Mouse (Mus musculus) heart, postnatal 0 days (tissue): ENCODE measurements around the gene Arhgap28. TPM values are rescaled to one million over a fixed set of nuclear protein-coding genes. Genes with fewer than 3 reads are reported as not detected.

ENCODE experiments used
- ATAC-seq: fragments of 200-750 bp; cut with Nextera tagmentation; 2 replicates; pipeline ENCODE4 v1.8.0; 2017; ENCODE audit warnings: low read depth, moderate number of reproducible peaks, moderate library complexity; ENCODE audit not compliant: insufficient read depth
- DNase-seq: peaks from one replicate; pipeline ENCODE4 v3.0.0-alpha.2; 2016; ENCODE audit warnings: low spot score
- H3K27ac ChIP-seq: fragments of 300-500 bp; sonication (generic); 2 replicates; pipeline ENCODE4 v1.5.1; 2014; ENCODE audit warnings: low read depth, mild to moderate bottlenecking
- H3K27me3 ChIP-seq: fragments of 300-500 bp; sonication (generic); 2 replicates; pipeline ENCODE4 v1.6.1; 2014; ENCODE audit warnings: low read length, mixed read lengths; ENCODE audit not compliant: control insufficient read depth, insufficient read depth
- H3K36me3 ChIP-seq: fragments of 300-500 bp; sonication (generic); replicated peaks from 2 replicates; pipeline ENCODE4 v1.6.1; 2014; ENCODE audit warnings: low read length, mixed read lengths; ENCODE audit not compliant: control insufficient read depth, insufficient read depth
- H3K4me1 ChIP-seq: fragments of 300-500 bp; sonication (generic); 2 replicates; pipeline ENCODE4 v1.6.1; 2014; ENCODE audit warnings: antibody characterized with exemption; ENCODE audit not compliant: control insufficient read depth, insufficient read depth
- H3K4me2 ChIP-seq: fragments of 300-500 bp; sonication (generic); 2 replicates; pipeline ENCODE4 v1.6.1; 2014; ENCODE audit warnings: low read depth, mild to moderate bottlenecking, low read length, moderate library complexity
- H3K4me3 ChIP-seq: fragments of 300-500 bp; sonication (generic); 2 replicates; pipeline ENCODE4 v1.5.1; 2014; ENCODE audit warnings: low read depth, low read length
- H3K9ac ChIP-seq: fragments of 300-500 bp; sonication (generic); replicated peaks from 2 replicates; pipeline ENCODE4 v1.6.1; 2014; ENCODE audit warnings: low read depth, low read length, mixed read lengths
- H3K9me3 ChIP-seq: fragments of 300-500 bp; sonication (generic); replicated peaks from 2 replicates; pipeline ENCODE4 v1.6.1; 2016; ENCODE audit warnings: low read length; ENCODE audit not compliant: control insufficient read depth
- CTCF ChIP-seq: IDR thresholded peaks from 2 replicates; pipeline ENCODE4 v1.5.1; 2016; ENCODE audit warnings: antibody characterized with exemption, control low read depth, low read depth
- EP300 ChIP-seq: IDR thresholded peaks from 2 replicates; pipeline ENCODE4 v1.6.1; 2016; ENCODE audit warnings: antibody characterized with exemption, low read depth
- WGBS: fragments of 180-500 bp; shearing (Covaris S2); extraction: QIAGEN DNeasy Blood & Tissue Kit; methylation state at CpG from one replicate; pipeline ENCODE4 v1.1.7; 2014; 5-methylcytosine and 5-hydroxymethylcytosine counted together
- polyA plus RNA-seq: library from polyadenylated mRNA; unstranded; fragments of >200 nt; fragmentation: Nextera tagmentation; extraction: Ambion mirVana; gene quantifications from 2 replicates; pipeline ENCODE4 v1.2.1, GENCODE M21; 2015
- total RNA-seq: library from RNA; depleted of rRNA; stranded (reverse); fragments of >200 nt; gene quantifications from 2 replicates; pipeline ENCODE4 v1.2.3, GENCODE M21; 2014; ENCODE audit warnings: low replicate concordance

The Arhgap28 gene
- total and polyA plus RNA-seq, 2 experiments from 2014 or later = 4.1 to 7.7 TPM

- Histone ChIP-seq H3K9me3 (no peaks in the 10 kb centered on the region), H3K27me3 (no peaks in the 10 kb centered on the region), H3K4me2 (no peak overlapping the region), H3K4me1 (no peaks in the 10 kb centered on the region), H3K27ac (no peak overlapping the region), H3K9ac (no peak overlapping the region), H3K36me3 (no peaks in the 10 kb centered on the region), H3K4me3 (no peak overlapping the region)
- DNase-seq (no peak), ATAC-seq (peak; percentile 17; the same call in 1 of the 2 replicates)
- no peak for TF ChIP-seq CTCF
- no peak for TF ChIP-seq EP300
- WGBS = 80% methylated on average over 10 of the region's 10 CpGs
Measured at GRCm38 (mm10) chr17:67907532-67908054, 96.3 kb downstream of the Arhgap28 start.

- H3K9ac ChIP-seq = no peak overlapping the region
- no peak overlapping the region for H3K27ac ChIP-seq
- WGBS = 50% methylated on average over 3 of the region's 3 CpGs
- no peaks in the 10 kb centered on the region for H3K9me3 ChIP-seq
- no peak for TF ChIP-seq EP300
- no peak for TF ChIP-seq CTCF
- no peaks in the 10 kb centered on the region for H3K36me3 ChIP-seq
- ATAC-seq (no peak), DNase-seq (no peak)
- H3K4me2 ChIP-seq = no peak overlapping the region
- H3K4me3 ChIP-seq = no peak overlapping the region
- no peaks in the 10 kb centered on the region for H3K27me3 ChIP-seq
- no peaks in the 10 kb centered on the region for H3K4me1 ChIP-seq
Measured at GRCm38 (mm10) chr17:67906236-67906635, 97.7 kb downstream of the Arhgap28 start.

GRCm38 (mm10) chr17:67904315-67904944 lies 99.5 kb downstream of the Arhgap28 start:
- Histone ChIP-seq H3K27ac (no peak overlapping the region), H3K9ac (no peak overlapping the region), H3K36me3 (no peaks in the 10 kb centered on the region), H3K4me1 (no peaks in the 10 kb centered on the region), H3K27me3 (no peaks in the 10 kb centered on the region), H3K4me3 (no peak overlapping the region), H3K4me2 (no peak overlapping the region), H3K9me3 (no peaks in the 10 kb centered on the region)
- DNase-seq (no peak), ATAC-seq (no peak)
- TF ChIP-seq EP300 (no peak), CTCF (no peak)
- WGBS = 74% methylated on average over 14 of the region's 14 CpGs

- no peak for ATAC-seq
- no peaks in the 10 kb centered on the region for H3K4me1 ChIP-seq
- WGBS = 81% methylated on average over 4 of the region's 4 CpGs
Measured at GRCm38 (mm10) chr17:67902847-67903246, 101.1 kb downstream of the Arhgap28 start.

GRCm38 (mm10) chr17:67901161-67901560 lies 102.8 kb downstream of the Arhgap28 start:
- DNase-seq (no peak), ATAC-seq (no peak)
- Histone ChIP-seq H3K4me1 (no peaks in the 10 kb centered on the region), H3K4me2 (no peak overlapping the region), H3K4me3 (no peak overlapping the region), H3K9me3 (no peaks in the 10 kb centered on the region), H3K36me3 (no peaks in the 10 kb centered on the region), H3K27me3 (no peaks in the 10 kb centered on the region), H3K9ac (no peak overlapping the region), H3K27ac (no peak overlapping the region)
- no peak for TF ChIP-seq CTCF
- no peak for TF ChIP-seq EP300
- 74% methylated on average over 11 of the region's 11 CpGs for WGBS

More at GRCm38 (mm10) chr17:67902847-67903246, 101.1 kb downstream of the Arhgap28 start:
- Histone ChIP-seq H3K9ac (no peak overlapping the region), H3K9me3 (no peaks in the 10 kb centered on the region), H3K36me3 (no peaks in the 10 kb centered on the region), H3K4me3 (no peak overlapping the region), H3K27ac (no peak overlapping the region), H3K4me2 (no peak overlapping the region), H3K27me3 (no peaks in the 10 kb centered on the region)
- DNase-seq = no peak
- TF ChIP-seq EP300 (no peak), CTCF (no peak)

GRCm38 (mm10) chr17:67899376-67899775 lies 104.5 kb downstream of the Arhgap28 start:
- ATAC-seq = no peak
- H3K4me2 ChIP-seq = no peak overlapping the region

More at GRCm38 (mm10) chr17:67899376-67899775, 104.5 kb downstream of the Arhgap28 start:
- Histone ChIP-seq H3K9me3 (no peaks in the 10 kb centered on the region), H3K27ac (no peak overlapping the region), H3K4me1 (no peaks in the 10 kb centered on the region), H3K9ac (no peak overlapping the region), H3K36me3 (no peaks in the 10 kb centered on the region), H3K27me3 (no peaks in the 10 kb centered on the region), H3K4me3 (no peak overlapping the region)
- DNase-seq = no peak
- 89% methylated on average over 5 of the region's 5 CpGs for WGBS
- TF ChIP-seq EP300 = no peak
- TF ChIP-seq CTCF = no peak
